9 mouse cellular contexts compared by ENCODE assay signal in genomic region chr19:7415916-7416833, GRCm38 (mm10). TPM values are rescaled to one million over a fixed set of nuclear protein-coding genes. Genes with fewer than 3 reads are reported as not detected.
DNase-seq lines count a peak whose midpoint lies in the region; ATAC-seq and TF ChIP-seq lines count a peak whose summit lies in the region.
"Had no signal": no experiment of that assay in that cellular context is flagged by ENCODE, and none has a peak within 500 bp of the region (broad histone marks: within the 10 kb centered on the region; RNA-seq: fewer than 3 reads in every experiment).

No protein-coding gene starts in this region.

- DNase-seq in liver, adult 2 months (ENCODE audit: extremely low read depth, low read depth, low spot score): no peak
- no peak for DNase-seq in liver
- DNase-seq in midbrain, embryonic 11.5 days (ENCODE audit: low spot score, missing footprints): no peak
- no peak for DNase-seq in urinary bladder, postnatal 10 days (ENCODE audit: low spot score)
- DNase-seq in frontal cortex, postnatal 14 days (ENCODE audit: low spot score in 2 of 2): no peak
- DNase-seq in cerebellum, postnatal 25 days: no peak

- 0 out of 2 replicates have a peak, but pooled peaks cover 5% of the 10 kb centered on the region for H3K27me3 ChIP-seq in liver, adult 2 months (ENCODE audit: control insufficient read depth, insufficient read depth, low read length)
- H3K27me3 ChIP-seq in hindbrain, embryonic 15.5 days: no peaks in the 10 kb centered on the region
- H3K27me3 ChIP-seq in midbrain, embryonic 11.5 days (ENCODE audit: control insufficient read depth, insufficient read depth, low read length): no peaks in the 10 kb centered on the region

- H3K9ac ChIP-seq in liver, adult 2 months (ENCODE audit: low read depth, low read length): peak overlapping the region; percentile 83
- peak overlapping the region; percentile 99 for H3K9ac ChIP-seq in hindbrain, embryonic 15.5 days
- H3K9ac ChIP-seq in midbrain, embryonic 11.5 days (ENCODE audit: low read length): peak overlapping the region; percentile 100

- 48% methylated on average over 22 of the region's 22 CpGs for WGBS in liver, adult 2 months
- WGBS in hindbrain, embryonic 15.5 days: 21% methylated on average over 22 of the region's 22 CpGs
- WGBS in midbrain, embryonic 11.5 days: 30% methylated on average over 22 of the region's 22 CpGs

- peak overlapping the region; percentile 88 for H3K4me3 ChIP-seq in liver, adult 2 months (ENCODE audit: insufficient read depth, low read depth, low read length)
- peak overlapping the region; percentile 59 for H3K4me3 ChIP-seq in embryonic fibroblast, embryonic 13.5 days (ENCODE audit: insufficient read depth, low read length)
- H3K4me3 ChIP-seq in hindbrain, embryonic 15.5 days: peak overlapping the region; percentile 76
- H3K4me3 ChIP-seq in midbrain, embryonic 11.5 days (ENCODE audit: low read depth, low read length): peak overlapping the region; percentile 98

- peak overlapping the region; percentile 93 for H3K4me2 ChIP-seq in hindbrain, embryonic 15.5 days
- peak overlapping the region; percentile 91 for H3K4me2 ChIP-seq in midbrain, embryonic 11.5 days

- H3K36me3 ChIP-seq in liver, adult 2 months (ENCODE audit: control insufficient read depth, insufficient read depth, low read length): no peaks in the 10 kb centered on the region
- H3K36me3 ChIP-seq in hindbrain, embryonic 15.5 days: no peaks in the 10 kb centered on the region
- H3K36me3 ChIP-seq in midbrain, embryonic 11.5 days (ENCODE audit: control insufficient read depth, insufficient read depth, low read length): peaks cover 6% of the 10 kb centered on the region

- H3K4me1 ChIP-seq in liver, adult 2 months (ENCODE audit: control insufficient read depth, insufficient read depth, low read length): peaks cover 2% of the 10 kb centered on the region; the same call in 1 of the 2 replicates
- H3K4me1 ChIP-seq in embryonic fibroblast, embryonic 13.5 days (ENCODE audit: control insufficient read depth, insufficient read depth, low read length): peaks cover 3% of the 10 kb centered on the region; the same call in 1 of the 2 replicates
- H3K4me1 ChIP-seq in hindbrain, embryonic 15.5 days (replicated peaks): peaks cover 37% of the 10 kb centered on the region
- peaks cover 32% of the 10 kb centered on the region for H3K4me1 ChIP-seq in midbrain, embryonic 11.5 days (ENCODE audit: control insufficient read depth, insufficient read depth, low read length)

- H3K27ac ChIP-seq in liver, adult 2 months (replicated peaks; ENCODE audit: insufficient read depth, low read depth, low read length): 0 out of 2 replicates have a peak overlapping the region, but pooled peaks have one; percentile 23
- peak overlapping the region; percentile 49; the same call in 1 of the 2 replicates for H3K27ac ChIP-seq in embryonic fibroblast, embryonic 13.5 days (ENCODE audit: insufficient read depth, low read length)
- H3K27ac ChIP-seq in hindbrain, embryonic 15.5 days (replicated peaks): peak overlapping the region; percentile 99
- H3K27ac ChIP-seq in midbrain, embryonic 11.5 days (ENCODE audit: low read depth, low read length): peak overlapping the region; percentile 93
- H3K27ac ChIP-seq: macrophage had no signal

- no peak for TF ChIP-seq CTCF in liver, adult 2 months (IDR thresholded peaks at IDR 0.05; ENCODE audit: low read depth, low read length)
- TF ChIP-seq CTCF in embryonic fibroblast, embryonic 13.5 days (IDR thresholded peaks at IDR 0.05; ENCODE audit: borderline replicate concordance, insufficient read depth, low read length): no peak

- H3K9me3 ChIP-seq in hindbrain, embryonic 15.5 days: no peaks in the 10 kb centered on the region
- no peaks in the 10 kb centered on the region for H3K9me3 ChIP-seq in midbrain, embryonic 11.5 days (ENCODE audit: control insufficient read depth, low read length)

- no peak for ATAC-seq in hindbrain, embryonic 15.5 days (ENCODE audit: low FRiP score, low read depth)
- no peak for ATAC-seq in midbrain, embryonic 11.5 days (ENCODE audit: low FRiP score)

- no peaks in the 10 kb centered on the region for H3K79me2 ChIP-seq in liver, adult 2 months (ENCODE audit: control insufficient read depth, insufficient read depth, low read length)

- TF ChIP-seq POLR2A in liver, adult 2 months (IDR thresholded peaks at IDR 0.05; ENCODE audit: extremely low read depth, insufficient read depth, low read length): no peak
- TF ChIP-seq POLR2A in embryonic fibroblast, embryonic 13.5 days (IDR thresholded peaks at IDR 0.05; ENCODE audit: low read depth, low read length): no peak; the same call in 1 of the 2 replicates

RNA-seq across cellular contexts. Expression of gene 2700081O15Rik, which starts 1.2 kb away (rescaled TPM):
- 1.7 and 2.3 TPM in 2 replicates for total RNA-seq in liver, adult 2 months (2014; rRNA removed)
- 1.4 and 2.9 TPM in 2 replicates for polyA plus RNA-seq in liver, adult 2 months (2012; rRNA removed)
- polyA plus RNA-seq in embryonic fibroblast, embryonic 13.5 days (2011; ENCODE audit: insufficient read length, low read depth, missing spikeins): 30.8 and 46.0 TPM in 2 replicates
- 15.3 and 17.2 TPM in 2 replicates for polyA plus RNA-seq in hindbrain, embryonic 15.5 days (2015; fragmentation: Nextera tagmentation; extraction: Ambion mirVana)
- polyA plus RNA-seq in midbrain, embryonic 11.5 days (2014; fragmentation: Nextera tagmentation; extraction: Ambion mirVana): 12.3 and 13.2 TPM in 2 replicates

RNA-seq across cellular contexts. Expression of gene Spindoc, which starts 33.4 kb away (rescaled TPM):
- 1.3 and 1.4 TPM in 2 replicates for total RNA-seq in liver, adult 2 months (2014; rRNA removed)
- polyA plus RNA-seq in liver, adult 2 months (2012; rRNA removed): 3.0 and 4.4 TPM in 2 replicates
- 24.6 and 34.9 TPM in 2 replicates for polyA plus RNA-seq in embryonic fibroblast, embryonic 13.5 days (2011; ENCODE audit: insufficient read length, low read depth, missing spikeins)
- 28.9 and 32.2 TPM in 2 replicates for polyA plus RNA-seq in hindbrain, embryonic 15.5 days (2015; fragmentation: Nextera tagmentation; extraction: Ambion mirVana)
- polyA plus RNA-seq in midbrain, embryonic 11.5 days (2014; fragmentation: Nextera tagmentation; extraction: Ambion mirVana): 23.2 and 25.3 TPM in 2 replicates

Comparison
In these comparisons a context has a peak if more than half of its experiments do, and no peak if none do; other contexts are left out.
1. H3K27ac ChIP-seq: peak in every context shown above with its lines; median percentile 99 in hindbrain, embryonic 15.5 days; 93 in midbrain, embryonic 11.5 days; 49 in embryonic fibroblast, embryonic 13.5 days; 23 in liver, adult 2 months.